ENCODE assay signal across 13 mouse cellular contexts in genomic region chr16:91320608-91321007, GRCm38 (mm10). TPM values are rescaled to one million over a fixed set of nuclear protein-coding genes. Genes with fewer than 3 reads are reported as not detected.
DNase-seq lines count a peak whose midpoint lies in the region; ATAC-seq lines count a peak whose summit lies in the region.
"Had no signal": no experiment of that assay in that cellular context is flagged by ENCODE, and none has a peak within 500 bp of the region (broad histone marks: within the 10 kb centered on the region; RNA-seq: fewer than 3 reads in every experiment).

No protein-coding gene starts in this region.

- H3K27me3 ChIP-seq in forebrain, embryonic 14.5 days (replicated peaks; ENCODE audit: control insufficient read depth, insufficient read depth, low read length), result peaks cover 19% of the 10 kb centered on the region; the same call in 1 of the 2 replicates
- peaks cover 36% of the 10 kb centered on the region for H3K27me3 ChIP-seq in midbrain, embryonic 12.5 days

- 0 out of 2 replicates have a peak overlapping the region, but pooled peaks have one; percentile 21 for H3K9ac ChIP-seq in forebrain, embryonic 14.5 days (ENCODE audit: low read length)
- H3K9ac ChIP-seq in midbrain, embryonic 12.5 days (replicated peaks), result no peak overlapping the region

- no peaks in the 10 kb centered on the region for H3K9me3 ChIP-seq in forebrain, embryonic 14.5 days (replicated peaks; ENCODE audit: control insufficient read depth, low read length)
- no peaks in the 10 kb centered on the region for H3K9me3 ChIP-seq in midbrain, embryonic 12.5 days

- 9% methylated on average over 15 of the region's 15 CpGs for WGBS in forebrain, embryonic 14.5 days
- 68% methylated on average over 15 of the region's 15 CpGs for WGBS in midbrain, embryonic 12.5 days

- peaks cover 14% of the 10 kb centered on the region for H3K4me1 ChIP-seq in forebrain, embryonic 14.5 days (ENCODE audit: control insufficient read depth, insufficient read depth, low read length)
- peaks cover 13% of the 10 kb centered on the region for H3K4me1 ChIP-seq in midbrain, embryonic 12.5 days

- H3K36me3 ChIP-seq in forebrain, embryonic 14.5 days (ENCODE audit: control insufficient read depth, insufficient read depth, low read length), result no peaks in the 10 kb centered on the region
- H3K36me3 ChIP-seq in midbrain, embryonic 12.5 days, result no peaks in the 10 kb centered on the region

- H3K4me3 ChIP-seq in forebrain, embryonic 14.5 days (ENCODE audit: low read depth, low read length), result peak overlapping the region; percentile 11; the same call in 1 of the 2 replicates
- no peak overlapping the region for H3K4me3 ChIP-seq in midbrain, embryonic 12.5 days

- H3K4me2 ChIP-seq in forebrain, embryonic 14.5 days (ENCODE audit: low read length), result peak overlapping the region; percentile 52
- H3K4me2 ChIP-seq in midbrain, embryonic 12.5 days (replicated peaks), result 0 out of 2 replicates have a peak overlapping the region, but pooled peaks have one; percentile 7

- H3K27ac ChIP-seq in forebrain, embryonic 14.5 days (ENCODE audit: low read depth, low read length), result no peak overlapping the region
- 0 out of 2 replicates have a peak overlapping the region, but pooled peaks have one; percentile 15 for H3K27ac ChIP-seq in midbrain, embryonic 12.5 days (replicated peaks)
- H3K27ac ChIP-seq: kidney, postnatal 0 days had no signal

- peak; percentile 57; the same call in 1 of the 2 replicates for ATAC-seq in frontal cortex, adult (ENCODE audit: low TSS enrichment)
- ATAC-seq in forebrain, embryonic 14.5 days, result peak; percentile 54
- ATAC-seq in midbrain, embryonic 12.5 days (ENCODE audit: low FRiP score, low read depth), result peak; percentile 27; the same call in 1 of the 2 replicates

- DNase-seq in frontal cortex, postnatal 14 days (ENCODE audit: low spot score in 2 of 2), result no peak
- peak; percentile 26 for DNase-seq in R1 (ENCODE audit: low read depth, low spot score)
- DNase-seq in forebrain, embryonic 14.5 days (ENCODE audit: low spot score), result peak; percentile 78
- DNase-seq in gastrocnemius, adult 18-20 months (ENCODE audit: low spot score), result no peak
- no peak for DNase-seq in embryo, embryonic 9.5 days (ENCODE audit: extremely low spot score)
- no peak for DNase-seq in T-cell, adult 2 months (ENCODE audit: low spot score)
- DNase-seq: gastrocnemius, postnatal 10 days; heart, postnatal 36 days; lung, postnatal 4 days had no signal

RNA-seq across cellular contexts. Expression of gene Olig1, which starts 51.0 kb away (rescaled TPM):
- 18.0 and 31.1 TPM in 2 replicates for polyA plus RNA-seq in forebrain, embryonic 14.5 days (2014; fragmentation: Nextera tagmentation; extraction: Ambion mirVana)
- polyA plus RNA-seq in midbrain, embryonic 12.5 days (2016; fragmentation: Nextera tagmentation; extraction: Ambion mirVana), result 2.4 and 5.1 TPM in 2 replicates
- not detected for total RNA-seq in gastrocnemius, adult 18-20 months (2021)
- total RNA-seq: heart, postnatal 36 days had no signal
- polyA plus RNA-seq: limb, embryonic 11.5 days had no signal

RNA-seq across cellular contexts. Expression of gene Ifnar2, which starts 52.0 kb away (rescaled TPM):
- 44.6 and 46.9 TPM in 2 replicates for polyA plus RNA-seq in forebrain, embryonic 14.5 days (2014; fragmentation: Nextera tagmentation; extraction: Ambion mirVana)
- polyA plus RNA-seq in midbrain, embryonic 12.5 days (2016; fragmentation: Nextera tagmentation; extraction: Ambion mirVana), result 29.5 and 33.5 TPM in 2 replicates
- total RNA-seq in gastrocnemius, adult 18-20 months (2021), result 1 to 10 TPM; 4.7 to 6.0 TPM

Comparison
In these comparisons a context has a peak if more than half of its experiments do, and no peak if none do; other contexts are left out.
1. DNase-seq: peak in R1 (single experiment) and forebrain, embryonic 14.5 days (single experiment); none in frontal cortex, postnatal 14 days (0 of 2), gastrocnemius, adult 18-20 months (single experiment), embryo, embryonic 9.5 days (single experiment) and T-cell, adult 2 months (single experiment).
2. Peak in every context shown above with its lines, with median percentiles within 50 percentile points of each other: ATAC-seq.